Mouse (Mus musculus) testis, adult 2 months (tissue): ENCODE measurements around the gene Gm21969.

ENCODE experiments used
- CTCF ChIP-seq: fragments of 200-500 bp; IDR thresholded peaks from 2 replicates; pipeline ENCODE4 v1.5.1; 2012; ENCODE audit warnings: low read depth, mild to moderate bottlenecking, inconsistent platforms, low read length, moderate library complexity; ENCODE audit not compliant: control insufficient read depth, insufficient read depth, insufficient replicate concordance
- POLR2A ChIP-seq: fragments of 200-500 bp; IDR thresholded peaks from 2 replicates; pipeline ENCODE4 v1.6.1; 2012; ENCODE audit warnings: low read depth, mild to moderate bottlenecking, inconsistent platforms, low read length, moderate library complexity; ENCODE audit not compliant: control insufficient read depth

DNA sequence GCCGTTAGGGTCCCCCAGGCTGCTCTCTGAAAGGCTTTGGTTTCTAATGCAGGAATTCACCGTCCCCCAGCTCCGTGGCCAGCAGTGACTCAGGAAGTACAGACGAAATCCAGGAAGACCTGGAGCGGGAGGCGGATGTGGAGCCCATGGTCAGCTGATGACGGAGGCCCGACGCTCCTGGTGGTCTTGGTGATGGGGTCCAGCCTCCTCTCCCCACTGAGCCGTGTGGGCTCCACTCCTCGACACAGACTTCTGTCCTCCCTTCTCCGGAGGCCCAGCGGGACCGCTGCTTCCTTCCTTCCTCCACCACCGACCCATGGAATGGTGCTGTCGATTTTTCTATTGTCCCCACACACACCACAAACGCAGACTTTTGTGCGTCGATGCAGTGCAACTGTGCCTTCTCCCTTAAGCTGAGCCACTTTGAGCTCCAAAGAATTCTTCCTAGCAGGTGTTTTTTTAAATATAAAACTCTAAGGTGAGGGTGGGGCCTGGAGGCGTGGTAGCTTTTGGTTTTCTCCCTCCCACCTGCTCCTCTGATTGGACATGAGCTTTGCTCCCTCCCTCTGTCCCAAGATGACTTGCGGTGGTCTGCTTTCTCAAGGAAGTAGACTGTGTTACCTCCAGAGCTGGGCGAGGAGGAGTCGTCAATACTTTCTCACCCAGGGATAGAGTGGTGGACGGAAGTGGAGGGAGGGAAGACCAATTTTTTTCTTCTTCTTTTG lies 13.5 kb downstream of the Gm21969 start:
- TF ChIP-seq CTCF (no peak), POLR2A (no peak)
